Mouse (Mus musculus) heart, postnatal 14 days (tissue): ENCODE results near the gene Zbtb1. TPM values are rescaled to one million over a fixed set of nuclear protein-coding genes. Genes with fewer than 3 reads are reported as not detected.

Experiments
- DNase-seq, 2 experiments: peaks; one replicate each; pipeline ENCODE4 v3.0.0; 2021 to 2022
- intact Hi-C: fragments of 180-260 bp; cut with DNase I; formaldehyde crosslinking; loops from one replicate; pipeline ENCODE4 v1.15.1; 2025
- long read RNA-seq, 2 experiments: library from polyadenylated mRNA; stranded (forward); transcript quantifications; one replicate each; pipeline ENCODE4 v2.0.0; 2021
- total RNA-seq, 2 experiments: library from RNA; stranded (reverse); gene quantifications; 2 replicates each; pipeline ENCODE4 v1.2.3; 2021

Zbtb1 gene
- 1 to 10 TPM; 5.0 to 5.2 TPM for total RNA-seq
- long read RNA-seq, experiment 1, full-length matches to known transcripts: 21 of 23 reads
- long read RNA-seq, experiment 1, partial matches to known transcripts: 0 of 23 reads
- long read RNA-seq, experiment 1, other reads (novel, unspliced or antisense): 2 of 23 reads
- long read RNA-seq, experiment 2, full-length matches to known transcripts: 13 of 22 reads
- long read RNA-seq, experiment 2, partial matches to known transcripts: 0 of 22 reads
- long read RNA-seq, experiment 2, other reads (novel, unspliced or antisense): 9 of 22 reads

- intact Hi-C loops: loop anchor here (2.0 to 10.0 kb wide), 2 partner anchors 33 to 105 kb away; no protein-coding TSS in a partner anchor
- peak; percentile 82 to 84 for DNase-seq
Observed at GRCm38 (mm10) chr12:76369978-76370830, at the start of gene Zbtb1. Gene Zbtb1, plus strand, starts transcription at chr12:76370266.

- peak; percentile 66 to 68 for DNase-seq
- intact Hi-C loops: no loop called here
Observed at GRCm38 (mm10) chr12:76324679-76325431, 45.2 kb upstream of the Zbtb1 start, which contains the start of gene Akap5. Gene Akap5, plus strand, starts transcription at chr12:76324891.

GRCm38 (mm10) chr12:76326437-76327220, 43.4 kb upstream of the Zbtb1 start:
- intact Hi-C loops: no loop called here
- no peak for DNase-seq

DNA sequence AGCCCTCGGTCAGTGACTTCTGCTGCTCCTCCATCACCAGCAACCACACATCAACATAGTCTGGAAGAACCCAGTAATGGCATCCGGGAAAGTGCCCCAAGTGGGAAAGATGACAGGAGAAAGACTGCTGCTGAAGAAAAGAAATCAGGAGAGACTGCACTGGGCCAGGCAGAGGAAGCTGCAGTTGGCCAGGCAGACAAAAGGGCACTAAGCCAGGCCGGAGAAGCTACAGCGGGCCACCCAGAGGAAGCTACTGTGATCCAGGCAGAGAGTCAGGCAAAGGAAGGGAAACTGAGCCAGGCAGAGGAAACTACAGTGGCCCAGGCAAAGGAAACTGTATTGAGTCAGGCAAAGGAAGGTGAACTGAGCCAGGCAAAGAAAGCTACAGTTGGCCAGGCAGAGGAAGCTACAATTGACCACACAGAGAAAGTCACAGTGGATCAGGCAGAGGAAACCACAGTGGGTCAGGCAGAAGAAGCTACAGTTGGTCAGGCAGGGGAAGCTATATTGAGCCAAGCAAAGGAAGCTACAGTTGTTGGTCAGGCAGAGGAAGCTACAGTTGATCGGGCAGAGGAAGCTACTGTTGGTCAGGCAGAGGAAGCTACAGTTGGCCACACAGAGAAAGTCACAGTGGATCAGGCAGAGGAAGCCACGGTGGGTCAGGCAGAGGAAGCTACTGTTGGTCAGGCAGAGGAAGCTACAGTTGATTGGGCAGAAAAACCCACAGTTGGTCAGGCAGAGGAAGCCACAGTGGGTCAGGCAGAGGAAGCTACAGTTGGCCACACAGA, 41.3 kb upstream of the Zbtb1 start:
- intact Hi-C loops: no loop called here

DNA sequence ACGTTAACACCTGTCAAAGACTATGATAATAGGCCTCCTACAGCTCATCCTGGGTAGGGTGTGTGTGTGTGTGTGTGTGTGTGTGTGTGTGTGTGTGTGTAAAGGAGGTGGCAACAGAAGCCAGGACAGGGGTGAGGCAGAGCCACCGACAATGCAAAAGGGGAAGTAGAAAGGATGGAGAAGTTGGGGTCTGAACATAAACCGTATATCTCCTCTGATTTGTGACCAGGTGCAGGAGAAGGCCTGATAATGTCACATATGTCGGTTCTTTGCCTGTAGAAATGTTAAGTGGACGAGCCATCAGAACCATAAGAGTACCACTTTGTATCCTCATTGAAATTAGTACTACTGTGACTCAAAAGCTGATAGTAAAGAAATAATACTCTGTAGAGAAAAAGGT, 36.4 kb upstream of the Zbtb1 start:
- DNase-seq: no peak
- intact Hi-C loops: no loop called here

More for the DNA sequence above, 41.3 kb upstream of the Zbtb1 start:
- DNase-seq: no peak

- intact Hi-C loops: no loop called here
Observed at GRCm38 (mm10) chr12:76335641-76336040, 34.4 kb upstream of the Zbtb1 start.

DNA sequence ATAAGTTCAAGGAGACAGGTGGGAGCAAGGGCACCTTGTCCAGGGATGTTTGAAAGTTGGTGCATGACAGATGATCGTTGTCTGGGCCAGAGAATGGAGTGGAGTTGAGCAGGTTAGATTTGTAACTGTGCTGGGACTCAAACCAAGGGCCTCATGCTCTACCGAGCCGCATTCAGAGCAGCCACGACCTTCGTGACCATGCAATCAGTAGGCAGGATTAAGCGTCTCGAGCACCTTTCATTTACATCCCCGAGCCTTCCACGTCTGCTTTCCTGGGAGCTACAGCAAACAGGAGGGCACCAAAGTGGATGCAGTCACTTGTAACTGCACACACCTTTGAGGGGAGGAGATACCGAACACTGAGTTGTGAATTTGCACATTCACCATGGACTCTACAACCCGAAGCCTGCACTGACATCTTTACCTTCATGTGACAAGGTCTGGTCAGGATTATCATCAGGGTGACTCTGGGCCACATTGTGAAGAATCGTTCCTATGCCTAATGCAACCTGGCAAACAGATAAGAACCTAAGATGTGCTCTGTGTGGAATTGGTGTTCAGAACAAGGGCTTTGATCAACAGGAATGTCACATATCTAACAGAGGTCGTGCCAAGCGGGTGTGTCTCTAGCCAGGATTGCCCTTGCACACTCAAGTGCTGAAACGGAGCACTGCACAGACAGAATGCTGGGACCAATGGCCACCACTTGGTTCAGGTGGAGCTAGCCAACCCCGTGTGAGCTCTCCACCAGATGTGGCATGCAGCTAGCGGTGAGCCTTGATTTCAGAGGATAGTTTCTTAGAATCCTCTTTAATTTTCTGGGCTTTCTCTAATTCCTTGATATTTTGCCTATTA, 33.7 kb upstream of the Zbtb1 start:
- no peak for DNase-seq
- intact Hi-C loops: no loop called here

More at GRCm38 (mm10) chr12:76335641-76336040, 34.4 kb upstream of the Zbtb1 start:
- no peak for DNase-seq

GRCm38 (mm10) chr12:76341080-76341479, 29.0 kb upstream of the Zbtb1 start:
- DNase-seq: peak; percentile 48 to 76
- intact Hi-C loops: loop anchor here (2.0 to 10.0 kb wide), 3 partner anchors 74 to 384 kb away; no protein-coding TSS in a partner anchor

GRCm38 (mm10) chr12:76345759-76346455, 24.2 kb upstream of the Zbtb1 start:
- intact Hi-C loops: loop anchor here (10.0 kb wide), 1 partner anchor 379 kb away; no protein-coding TSS in a partner anchor
- peak in 1 of 2 experiments; percentile 14 for DNase-seq

DNA sequence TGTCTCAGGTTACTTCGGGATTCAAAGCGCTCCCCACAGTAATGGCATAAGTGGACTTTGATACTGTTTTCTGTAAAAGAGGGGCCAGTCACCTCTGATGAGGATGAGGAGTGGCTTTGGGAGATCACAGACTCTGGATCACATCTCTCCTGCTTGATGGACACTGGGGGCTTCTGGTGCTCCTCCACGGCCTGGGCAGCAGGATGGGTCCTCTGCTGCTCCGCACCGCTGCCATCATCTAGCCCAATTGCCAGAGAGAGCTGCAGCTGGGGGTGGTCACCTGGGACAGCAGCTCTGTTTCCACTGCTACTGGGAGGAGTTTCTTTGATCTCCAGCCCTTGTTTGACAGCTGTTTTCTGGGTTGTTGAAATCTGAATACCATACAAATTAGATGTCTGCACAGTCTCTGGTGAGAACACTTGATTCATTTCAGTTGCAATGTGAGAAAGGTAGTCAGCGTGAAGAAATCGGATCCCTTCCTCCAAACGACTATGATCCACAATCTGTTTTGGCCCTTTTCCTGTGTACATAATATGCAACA, 20.3 kb upstream of the Zbtb1 start:
- intact Hi-C loops: loop anchor here (10.0 kb wide), 1 partner anchor 375 kb away; no protein-coding TSS in a partner anchor
- DNase-seq: no peak

DNA sequence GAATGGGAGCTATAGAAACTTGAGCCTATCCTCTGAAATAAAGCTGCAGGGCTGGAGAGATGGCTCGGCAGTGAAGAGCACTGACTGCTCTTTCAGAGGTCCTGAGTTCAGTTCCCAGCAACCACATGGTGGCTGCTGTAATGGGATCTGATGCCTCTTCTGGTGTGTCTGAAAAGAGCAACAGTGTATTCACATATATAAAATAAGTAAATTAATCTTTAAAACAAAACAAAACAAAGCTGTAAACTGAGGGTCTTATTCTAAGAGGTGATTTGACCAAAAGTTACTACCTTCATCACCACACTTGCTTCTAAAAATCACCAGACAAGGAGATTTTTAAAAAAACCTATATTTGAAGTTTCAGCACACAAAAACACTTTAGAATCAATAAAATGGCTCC, 9.2 kb upstream of the Zbtb1 start:
- intact Hi-C loops: no loop called here
- DNase-seq: no peak

- no peak for DNase-seq
- intact Hi-C loops: no loop called here
Observed at GRCm38 (mm10) chr12:76361405-76362302, 8.4 kb upstream of the Zbtb1 start.

- intact Hi-C loops: no loop called here
- DNase-seq: no peak
Observed at GRCm38 (mm10) chr12:76362303-76362676, 7.8 kb upstream of the Zbtb1 start.

GRCm38 (mm10) chr12:76366276-76366675, 3.8 kb upstream of the Zbtb1 start:
- DNase-seq: no peak
- intact Hi-C loops: no loop called here

GRCm38 (mm10) chr12:76367096-76367995, 2.7 kb upstream of the Zbtb1 start:
- DNase-seq: peak in 1 of 2 experiments; percentile 19
- intact Hi-C loops: no loop called here
